Mouse (Mus musculus) lung, postnatal 0 days (tissue): ENCODE results near the gene Fam71d. TPM values are rescaled to one million over a fixed set of nuclear protein-coding genes. Genes with fewer than 3 reads are reported as not detected.

Experiments
- ATAC-seq: fragments of 200-750 bp; cut with Nextera tagmentation; 2 replicates; pipeline ENCODE4 v1.8.0; 2017; ENCODE audit warnings: moderate library complexity
- DNase-seq: peaks from one replicate; pipeline ENCODE4 v3.0.0-alpha.2; 2016; ENCODE audit warnings: low spot score
- H3K27ac ChIP-seq: fragments of 300-500 bp; sonication (generic); 2 replicates; pipeline ENCODE4 v1.5.1; 2014; ENCODE audit warnings: antibody characterized with exemption, mild to moderate bottlenecking, low read length, mixed read lengths
- H3K27me3 ChIP-seq: fragments of 300-500 bp; sonication (generic); replicated peaks from 2 replicates; pipeline ENCODE4 v1.6.1; 2014; ENCODE audit warnings: low read length, mixed read lengths; ENCODE audit not compliant: insufficient read depth
- H3K36me3 ChIP-seq: fragments of 300-500 bp; sonication (generic); 2 replicates; pipeline ENCODE4 v1.6.1; 2014; ENCODE audit warnings: low read length, mixed read lengths; ENCODE audit not compliant: insufficient read depth
- H3K4me1 ChIP-seq: fragments of 300-500 bp; sonication (generic); 2 replicates; pipeline ENCODE4 v1.6.1; 2014; ENCODE audit warnings: antibody characterized with exemption, low read depth, low read length, mixed read lengths; ENCODE audit not compliant: insufficient read depth
- H3K4me2 ChIP-seq: fragments of 300-500 bp; sonication (generic); replicated peaks from 2 replicates; pipeline ENCODE4 v1.6.1; 2014; ENCODE audit warnings: low read depth, mild to moderate bottlenecking, low read length, moderate library complexity, mixed read lengths
- H3K4me3 ChIP-seq: fragments of 300-500 bp; sonication (generic); 2 replicates; pipeline ENCODE4 v1.5.1; 2014; ENCODE audit warnings: low read depth, low read length
- H3K9ac ChIP-seq: fragments of 300-500 bp; sonication (generic); replicated peaks from 2 replicates; pipeline ENCODE4 v1.6.1; 2014; ENCODE audit warnings: low read depth, mild to moderate bottlenecking
- H3K9me3 ChIP-seq: fragments of 300-500 bp; sonication (generic); 2 replicates; pipeline ENCODE4 v1.6.1; 2016; ENCODE audit warnings: low read length, mixed read lengths
- CTCF ChIP-seq: IDR thresholded peaks from 2 replicates; pipeline ENCODE4 v1.5.1; 2016; ENCODE audit warnings: antibody characterized with exemption, mild to moderate bottlenecking
- EP300 ChIP-seq: IDR thresholded peaks from 2 replicates; pipeline ENCODE4 v1.6.1; 2016; ENCODE audit warnings: antibody characterized with exemption, mild to moderate bottlenecking, control low read depth
- WGBS: fragments of 180-500 bp; shearing (Covaris S2); extraction: QIAGEN DNeasy Blood & Tissue Kit; methylation state at CpG from one replicate; pipeline ENCODE4 v1.1.7; 2014; 5-methylcytosine and 5-hydroxymethylcytosine counted together
- polyA plus RNA-seq: library from polyadenylated mRNA; unstranded; fragments of >200 nt; fragmentation: Nextera tagmentation; extraction: Ambion mirVana; gene quantifications from 2 replicates; pipeline ENCODE4 v1.2.1, GENCODE M21; 2015

Fam71d gene
- 0.17 and 0.31 TPM in 2 replicates for polyA plus RNA-seq

- WGBS, result 56% methylated on average over 1 of the region's 1 CpGs
- Histone ChIP-seq H3K36me3 (no peaks in the 10 kb centered on the region), H3K4me3 (no peak within 1 kb of the TSS), H3K4me1 (no peaks in the 10 kb centered on the region), H3K27ac (no peak within 1 kb of the TSS), H3K9ac (no peak within 1 kb of the TSS), H3K9me3 (no peaks in the 10 kb centered on the region), H3K27me3 (no peaks in the 10 kb centered on the region), H3K4me2 (no peak within 1 kb of the TSS)
- ATAC-seq, result no peak
- TF ChIP-seq CTCF, result no peak
- no peak for TF ChIP-seq EP300
- no peak for DNase-seq
Measured at GRCm38 (mm10) chr12:78691325-78691724, at the start of gene Fam71d. Fam71d (plus strand) TSS chr12:78691535.

GRCm38 (mm10) chr12:78643691-78644090 is 47.6 kb upstream of the Fam71d start:
- no peak for ATAC-seq
- Histone ChIP-seq H3K9ac (no peak overlapping the region), H3K4me2 (no peak overlapping the region), H3K36me3 (no peaks in the 10 kb centered on the region), H3K27ac (no peak overlapping the region), H3K4me1 (peaks cover 9% of the 10 kb centered on the region; the same call in 1 of the 2 replicates), H3K9me3 (no peaks in the 10 kb centered on the region), H3K27me3 (no peaks in the 10 kb centered on the region), H3K4me3 (no peak overlapping the region)
- no peak for DNase-seq
- 71% methylated on average over 2 of the region's 2 CpGs for whole genome bisulfite sequencing
- TF ChIP-seq EP300, result no peak

GRCm38 (mm10) chr12:78645282-78645681 is 46.1 kb upstream of the Fam71d start:
- DNase-seq (no peak), ATAC-seq (no peak)
- TF ChIP-seq CTCF (no peak), EP300 (no peak)
- Histone ChIP-seq H3K27me3 (no peaks in the 10 kb centered on the region), H3K4me2 (no peak overlapping the region), H3K27ac (no peak overlapping the region), H3K4me1 (no peaks in the 10 kb centered on the region), H3K9me3 (no peaks in the 10 kb centered on the region), H3K4me3 (no peak overlapping the region), H3K9ac (no peak overlapping the region), H3K36me3 (no peaks in the 10 kb centered on the region)
- 64% methylated on average over 1 of the region's 1 CpGs for WGBS

- Histone ChIP-seq H3K27ac (no peak overlapping the region), H3K4me1 (no peaks in the 10 kb centered on the region), H3K4me2 (no peak overlapping the region), H3K27me3 (no peaks in the 10 kb centered on the region), H3K9me3 (no peaks in the 10 kb centered on the region), H3K36me3 (no peaks in the 10 kb centered on the region; the same call in 1 of the 2 replicates), H3K4me3 (no peak overlapping the region), H3K9ac (no peak overlapping the region)
- no peak for ATAC-seq
- WGBS, result 39% methylated on average over 2 of the region's 2 CpGs
- no peak for DNase-seq
- TF ChIP-seq EP300 (no peak), CTCF (no peak)
Measured at GRCm38 (mm10) chr12:78659718-78660304, 31.5 kb upstream of the Fam71d start.

GRCm38 (mm10) chr12:78678101-78678806 is 13.1 kb upstream of the Fam71d start:
- no peak for TF ChIP-seq CTCF
- TF ChIP-seq EP300, result no peak

GRCm38 (mm10) chr12:78678807-78679189 is 12.5 kb upstream of the Fam71d start:
- H3K27me3 ChIP-seq, result no peaks in the 10 kb centered on the region
- TF ChIP-seq CTCF (no peak), EP300 (no peak)
- 82% methylated on average over 2 of the region's 2 CpGs for WGBS
- no peaks in the 10 kb centered on the region for H3K36me3 ChIP-seq
- no peak overlapping the region for H3K9ac ChIP-seq
- no peak for DNase-seq
- H3K27ac ChIP-seq, result no peak overlapping the region
- no peak overlapping the region for H3K4me2 ChIP-seq
- no peaks in the 10 kb centered on the region for H3K9me3 ChIP-seq
- H3K4me3 ChIP-seq, result no peak overlapping the region
- no peak for ATAC-seq
- H3K4me1 ChIP-seq, result no peaks in the 10 kb centered on the region

More at GRCm38 (mm10) chr12:78678101-78678806, 13.1 kb upstream of the Fam71d start:
- WGBS, result 86% methylated on average over 5 of the region's 5 CpGs
- Histone ChIP-seq H3K27ac (no peak overlapping the region), H3K27me3 (no peaks in the 10 kb centered on the region), H3K9ac (no peak overlapping the region), H3K36me3 (no peaks in the 10 kb centered on the region), H3K4me3 (no peak overlapping the region), H3K4me2 (no peak overlapping the region), H3K9me3 (no peaks in the 10 kb centered on the region), H3K4me1 (no peaks in the 10 kb centered on the region)
- no peak for ATAC-seq
- DNase-seq, result no peak
